Mouse (Mus musculus): ENCODE data around the gene Phospho2. TPM values are rescaled to one million over a fixed set of nuclear protein-coding genes. Genes with fewer than 3 reads are reported as not detected.

Gene Phospho2
- polyA plus RNA-seq, 1 experiment from 2014 or later = 24.5 TPM

GRCm38 (mm10) chr2:69838707-69839106 is 49.3 kb downstream of the Phospho2 start:
- H3K36me3 ChIP-seq (ENCODE audit: insufficient read depth, low read length) = peaks cover 16% of the 10 kb centered on the region
- H3K9me3 ChIP-seq (ENCODE audit: low read length) = no peaks in the 10 kb centered on the region
- H3K27me3 ChIP-seq (ENCODE audit: insufficient read depth, low read length) = no peaks in the 10 kb centered on the region
- H3K4me1 ChIP-seq (ENCODE audit: insufficient read depth, low read length) = no peaks in the 10 kb centered on the region
- no peak overlapping the region for H3K4me3 ChIP-seq (ENCODE audit: low read length)
- ATAC-seq (ENCODE audit: low FRiP score, low TSS enrichment) = no peak
- H3K27ac ChIP-seq (ENCODE audit: low read length) = no peak overlapping the region
- H3K9ac ChIP-seq (replicated peaks; ENCODE audit: low read length) = no peak overlapping the region
- no peak overlapping the region for H3K4me2 ChIP-seq (replicated peaks; ENCODE audit: low read depth, low read length)

- Histone ChIP-seq H3K27me3 (ENCODE audit: insufficient read depth, low read length) (no peaks in the 10 kb centered on the region), H3K4me2 (replicated peaks; ENCODE audit: low read depth, low read length) (no peak overlapping the region), H3K4me3 (ENCODE audit: low read length) (no peak overlapping the region), H3K27ac (ENCODE audit: low read length) (no peak overlapping the region), H3K9me3 (ENCODE audit: low read length) (no peaks in the 10 kb centered on the region), H3K36me3 (ENCODE audit: insufficient read depth, low read length) (peaks cover 7% of the 10 kb centered on the region; the same call in 1 of the 2 replicates), H3K9ac (replicated peaks; ENCODE audit: low read length) (no peak overlapping the region), H3K4me1 (ENCODE audit: insufficient read depth, low read length) (no peaks in the 10 kb centered on the region)
- no peak for ATAC-seq (ENCODE audit: low FRiP score, low TSS enrichment)
- WGBS = 51% methylated on average over 6 of the region's 6 CpGs
These were observed 50.8 kb downstream of the Phospho2 start for GRCm38 (mm10) chr2:69840261-69840660.

- H3K4me2 ChIP-seq (replicated peaks; ENCODE audit: low read depth, low read length) = no peak overlapping the region
- ATAC-seq (ENCODE audit: low FRiP score, low TSS enrichment) = no peak
- no peak overlapping the region for H3K4me3 ChIP-seq (ENCODE audit: low read length)
- H3K27me3 ChIP-seq (ENCODE audit: insufficient read depth, low read length) = no peaks in the 10 kb centered on the region
- H3K9ac ChIP-seq (replicated peaks; ENCODE audit: low read length) = no peak overlapping the region
- H3K9me3 ChIP-seq (ENCODE audit: low read length) = no peaks in the 10 kb centered on the region
- H3K4me1 ChIP-seq (ENCODE audit: insufficient read depth, low read length) = no peaks in the 10 kb centered on the region
- WGBS = 70% methylated on average over 6 of the region's 6 CpGs
- H3K27ac ChIP-seq (ENCODE audit: low read length) = 0 out of 2 replicates have a peak overlapping the region, but pooled peaks have one; percentile 39
- no peaks in the 10 kb centered on the region for H3K36me3 ChIP-seq (ENCODE audit: insufficient read depth, low read length)
These were observed 59.8 kb downstream of the Phospho2 start for GRCm38 (mm10) chr2:69849215-69849614.

Other genes with a start within 250 kb of the Phospho2 start
- 21.4 and 23.0 TPM in 2 replicates for gene Lrp2, start 203.6 kb upstream of the Phospho2 start, polyA plus RNA-seq (2015; fragmentation: Nextera tagmentation; extraction: Ambion mirVana)
- gene Bbs5, start 142.5 kb upstream of the Phospho2 start, polyA plus RNA-seq (2015; fragmentation: Nextera tagmentation; extraction: Ambion mirVana) = 16.1 and 19.9 TPM in 2 replicates
- 0.86 and 1.1 TPM in 2 replicates for gene Klhl41, start 119.5 kb upstream of the Phospho2 start, polyA plus RNA-seq (2015; fragmentation: Nextera tagmentation; extraction: Ambion mirVana)
- gene Fastkd1, start 76.1 kb upstream of the Phospho2 start, polyA plus RNA-seq (2015; fragmentation: Nextera tagmentation; extraction: Ambion mirVana) = 12.4 and 14.1 TPM in 2 replicates
- 130 and 139 TPM in 2 replicates for gene Ppig, start 67.1 kb upstream of the Phospho2 start, polyA plus RNA-seq (2015; fragmentation: Nextera tagmentation; extraction: Ambion mirVana)
- gene Ccdc173, start within 50 bp of the Phospho2 start, polyA plus RNA-seq (2015; fragmentation: Nextera tagmentation; extraction: Ambion mirVana) = 1.4 and 3.3 TPM in 2 replicates
- 29.9 and 31.5 TPM in 2 replicates for gene Klhl23, start 32.3 kb downstream of the Phospho2 start, polyA plus RNA-seq (2015; fragmentation: Nextera tagmentation; extraction: Ambion mirVana)
- gene Ssb, start 71.9 kb downstream of the Phospho2 start, polyA plus RNA-seq (2015; fragmentation: Nextera tagmentation; extraction: Ambion mirVana) = 296 and 313 TPM in 2 replicates
- gene Mettl5, start 96.0 kb downstream of the Phospho2 start, polyA plus RNA-seq (2015; fragmentation: Nextera tagmentation; extraction: Ambion mirVana) = 38.3 and 39.9 TPM in 2 replicates
- 12.7 and 14.1 TPM in 2 replicates for gene Ubr3, start 107.6 kb downstream of the Phospho2 start, polyA plus RNA-seq (2015; fragmentation: Nextera tagmentation; extraction: Ambion mirVana)
- gene Myo3b, start 249.5 kb downstream of the Phospho2 start, polyA plus RNA-seq (2015; fragmentation: Nextera tagmentation; extraction: Ambion mirVana) = 0.69 and 0.78 TPM in 2 replicates

All from kidney, embryonic 16.5 days (tissue).